Mouse (Mus musculus): ENCODE measurements around the gene Ampd2. TPM values are rescaled to one million over a fixed set of nuclear protein-coding genes. Genes with fewer than 3 reads are reported as not detected.

Ampd2 gene
- polyA plus RNA-seq (2015; fragmentation: Nextera tagmentation; extraction: Ambion mirVana) = 76.4 and 79.6 TPM in 2 replicates

DNA sequence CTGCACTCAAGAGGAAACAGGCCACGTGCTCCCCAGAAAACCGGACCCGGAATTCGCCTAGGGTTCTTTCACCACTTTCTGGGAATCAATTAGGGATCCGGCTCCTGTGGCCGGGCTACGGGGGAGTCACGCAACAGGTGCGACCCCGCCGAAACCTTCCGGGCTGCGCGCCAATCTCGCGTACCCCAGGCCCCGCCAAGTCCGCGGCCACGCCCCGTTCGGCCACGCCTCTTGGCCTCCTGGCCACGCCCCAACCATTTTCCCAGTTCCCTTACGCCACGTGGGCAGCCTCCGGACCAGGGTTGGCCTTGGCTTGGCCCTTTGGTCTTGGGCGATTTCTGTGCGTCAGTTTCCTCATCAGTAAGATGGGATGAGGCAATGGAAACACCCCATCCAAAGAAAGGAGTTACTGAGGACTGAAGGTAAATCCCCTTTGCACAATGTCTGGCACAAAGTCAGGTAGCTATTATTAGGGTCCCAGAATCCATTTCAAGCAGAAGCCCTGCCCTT, at the start of gene Ampd2:
Gene Ampd2, minus strand, starts transcription at position 182 of the 510 bp plus-strand sequence.
- Histone ChIP-seq H3K27ac (ENCODE audit: low read length) (peak within 1 kb of the TSS; percentile 89), H3K4me3 (ENCODE audit: low read depth, low read length) (peak within 1 kb of the TSS; percentile 91), H3K36me3 (ENCODE audit: control insufficient read depth, insufficient read depth) (no peaks in the 10 kb centered on the region; the same call in 1 of the 2 replicates), H3K9me3 (replicated peaks; ENCODE audit: control insufficient read depth, low read length) (no peaks in the 10 kb centered on the region), H3K9ac (ENCODE audit: low read depth, low read length) (peak within 1 kb of the TSS; percentile 91), H3K4me2 (ENCODE audit: low read depth, low read length) (peak within 1 kb of the TSS; percentile 98), H3K4me1 (ENCODE audit: control insufficient read depth, low read depth, low read length) (peaks cover 72% of the 10 kb centered on the region), H3K27me3 (ENCODE audit: control insufficient read depth, insufficient read depth, low read depth, low read length) (no peaks in the 10 kb centered on the region)
- peak; percentile 64 for ATAC-seq (ENCODE audit: low read depth)
- WGBS (ENCODE audit: insufficient replicate concordance) = under 1% methylated on average over 29 of the region's 29 CpGs

- Histone ChIP-seq H3K4me1 (ENCODE audit: control insufficient read depth, low read depth, low read length) (peaks cover 36% of the 10 kb centered on the region), H3K9ac (ENCODE audit: low read depth, low read length) (no peak overlapping the region), H3K36me3 (ENCODE audit: control insufficient read depth, insufficient read depth) (peaks cover 4% of the 10 kb centered on the region; the same call in 1 of the 2 replicates), H3K27me3 (ENCODE audit: control insufficient read depth, insufficient read depth, low read depth, low read length) (no peaks in the 10 kb centered on the region), H3K27ac (ENCODE audit: low read length) (no peak overlapping the region), H3K9me3 (replicated peaks; ENCODE audit: control insufficient read depth, low read length) (no peaks in the 10 kb centered on the region), H3K4me3 (ENCODE audit: low read depth, low read length) (no peak overlapping the region), H3K4me2 (ENCODE audit: low read depth, low read length) (no peak overlapping the region)
- WGBS (ENCODE audit: insufficient replicate concordance) = 50% methylated on average over 11 of the region's 11 CpGs
- no peak for ATAC-seq (ENCODE audit: low read depth)
Observed at GRCm38 (mm10) chr3:108134701-108135100, 48.2 kb upstream of the Ampd2 start.

DNA sequence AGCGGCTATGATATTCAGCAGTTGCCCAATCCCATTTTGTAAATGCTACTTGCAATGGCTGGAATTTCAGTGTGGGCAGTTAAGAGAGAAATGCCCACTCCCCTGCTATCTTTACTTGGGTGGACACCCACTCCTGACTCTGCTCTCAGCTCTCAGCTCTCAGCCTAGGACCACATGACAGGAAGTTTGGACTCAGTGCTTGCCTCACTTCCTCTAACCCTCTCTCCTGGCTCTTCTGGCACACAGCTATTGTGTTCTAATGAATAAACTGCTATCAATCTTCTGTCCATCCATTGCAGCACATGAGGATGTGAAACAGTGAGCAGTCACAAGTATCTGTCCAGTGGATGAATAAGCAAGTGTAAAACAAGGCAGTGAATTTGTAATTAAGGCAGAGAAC, 46.0 kb upstream of the Ampd2 start:
- 0 out of 2 replicates have a peak, but pooled peaks cover 3% of the 10 kb centered on the region for H3K36me3 ChIP-seq (ENCODE audit: control insufficient read depth, insufficient read depth)
- H3K27me3 ChIP-seq (ENCODE audit: control insufficient read depth, insufficient read depth, low read depth, low read length) = no peaks in the 10 kb centered on the region
- ATAC-seq (ENCODE audit: low read depth) = no peak
- H3K27ac ChIP-seq (ENCODE audit: low read length) = peak overlapping the region; percentile 69
- H3K9me3 ChIP-seq (replicated peaks; ENCODE audit: control insufficient read depth, low read length) = no peaks in the 10 kb centered on the region
- no peak overlapping the region for H3K4me2 ChIP-seq (ENCODE audit: low read depth, low read length)
- no peak overlapping the region; the same call in 1 of the 2 replicates for H3K9ac ChIP-seq (ENCODE audit: low read depth, low read length)
- peaks cover 56% of the 10 kb centered on the region for H3K4me1 ChIP-seq (ENCODE audit: control insufficient read depth, low read depth, low read length)
- 67% methylated on average over 1 of the region's 1 CpGs for WGBS (ENCODE audit: insufficient replicate concordance)
- no peak overlapping the region for H3K4me3 ChIP-seq (ENCODE audit: low read depth, low read length)

DNA sequence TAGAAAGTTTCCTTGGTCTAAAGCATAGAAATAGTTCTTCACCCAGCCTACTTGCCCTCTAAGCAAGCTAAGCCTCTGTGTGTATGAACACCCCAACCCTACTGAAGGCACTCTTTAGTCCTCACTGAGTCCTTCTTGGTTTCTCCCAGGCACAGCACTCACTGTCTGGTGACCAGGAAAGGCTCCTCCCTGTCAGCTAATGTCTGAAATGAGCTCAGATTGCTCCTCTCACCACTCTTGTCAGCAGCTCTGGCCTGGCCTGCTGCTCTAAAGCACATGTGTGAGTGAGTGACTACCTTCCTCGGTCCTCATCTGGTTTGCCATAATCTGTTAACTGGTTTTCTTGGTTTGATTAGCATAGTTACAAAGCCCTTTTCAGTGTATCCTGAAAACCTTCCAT, 45.4 kb upstream of the Ampd2 start:
- H3K4me1 ChIP-seq (ENCODE audit: control insufficient read depth, low read depth, low read length) = peaks cover 58% of the 10 kb centered on the region
- no peak for ATAC-seq (ENCODE audit: low read depth)
- WGBS (ENCODE audit: insufficient replicate concordance) = 56% methylated on average over 1 of the region's 1 CpGs
- H3K4me2 ChIP-seq (ENCODE audit: low read depth, low read length) = no peak overlapping the region
- H3K4me3 ChIP-seq (ENCODE audit: low read depth, low read length) = no peak overlapping the region
- no peaks in the 10 kb centered on the region for H3K36me3 ChIP-seq (ENCODE audit: control insufficient read depth, insufficient read depth)
- no peaks in the 10 kb centered on the region for H3K27me3 ChIP-seq (ENCODE audit: control insufficient read depth, insufficient read depth, low read depth, low read length)
- H3K27ac ChIP-seq (ENCODE audit: low read length) = peak overlapping the region; percentile 69
- no peak overlapping the region for H3K9ac ChIP-seq (ENCODE audit: low read depth, low read length)
- H3K9me3 ChIP-seq (replicated peaks; ENCODE audit: control insufficient read depth, low read length) = no peaks in the 10 kb centered on the region

DNA sequence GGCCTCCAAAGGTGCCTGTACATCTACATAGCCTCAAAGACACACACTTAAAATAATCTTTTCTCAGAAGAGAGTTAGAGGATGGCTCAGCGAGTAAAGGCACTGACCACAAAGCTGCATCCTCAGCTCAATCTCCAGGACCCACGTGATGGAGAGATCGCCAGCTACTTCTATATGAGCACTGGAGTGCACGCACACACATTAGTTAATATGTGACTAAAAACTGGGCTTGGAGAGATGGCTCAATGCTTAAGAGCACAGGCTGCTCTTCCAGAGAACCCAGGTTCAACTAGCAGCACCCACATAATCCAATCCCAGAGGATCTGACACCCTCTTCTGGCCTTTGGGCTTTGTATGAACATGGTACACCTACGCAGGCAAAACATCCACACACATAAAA, 44.8 kb upstream of the Ampd2 start:
- WGBS (ENCODE audit: insufficient replicate concordance) = 76% methylated on average over 5 of the region's 5 CpGs
- Histone ChIP-seq H3K9me3 (replicated peaks; ENCODE audit: control insufficient read depth, low read length) (no peaks in the 10 kb centered on the region), H3K4me2 (ENCODE audit: low read depth, low read length) (peak overlapping the region; percentile 19; the same call in 1 of the 2 replicates), H3K36me3 (ENCODE audit: control insufficient read depth, insufficient read depth) (no peaks in the 10 kb centered on the region), H3K4me3 (ENCODE audit: low read depth, low read length) (no peak overlapping the region), H3K27me3 (ENCODE audit: control insufficient read depth, insufficient read depth, low read depth, low read length) (no peaks in the 10 kb centered on the region), H3K27ac (ENCODE audit: low read length) (no peak overlapping the region; the same call in 1 of the 2 replicates), H3K4me1 (ENCODE audit: control insufficient read depth, low read depth, low read length) (peaks cover 62% of the 10 kb centered on the region), H3K9ac (ENCODE audit: low read depth, low read length) (no peak overlapping the region)
- ATAC-seq (ENCODE audit: low read depth) = peak; percentile 65

DNA sequence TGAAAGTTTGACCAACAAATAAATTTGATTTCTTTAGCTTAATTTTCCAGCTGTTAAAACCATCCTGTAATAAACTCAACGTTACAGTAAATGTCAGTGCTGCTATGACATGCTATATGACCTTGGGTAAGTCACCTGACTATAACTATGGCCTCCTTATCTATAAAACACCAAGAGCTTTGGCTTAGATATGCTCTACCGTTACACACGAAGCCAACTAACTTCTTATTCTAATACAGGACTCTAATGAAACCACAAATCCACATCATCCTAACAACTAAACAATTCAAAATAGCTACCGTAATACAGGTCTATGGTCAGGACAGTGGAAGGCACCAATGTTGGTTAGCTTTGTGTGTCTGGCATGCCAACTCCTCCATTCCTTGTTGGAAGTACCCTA, 43.4 kb upstream of the Ampd2 start:
- no peak overlapping the region for H3K4me3 ChIP-seq (ENCODE audit: low read depth, low read length)
- 23% methylated on average over 4 of the region's 4 CpGs for WGBS (ENCODE audit: insufficient replicate concordance)
- no peaks in the 10 kb centered on the region for H3K27me3 ChIP-seq (ENCODE audit: control insufficient read depth, insufficient read depth, low read depth, low read length)
- H3K9ac ChIP-seq (ENCODE audit: low read depth, low read length) = 0 out of 2 replicates have a peak overlapping the region, but pooled peaks have one; percentile 22
- H3K9me3 ChIP-seq (replicated peaks; ENCODE audit: control insufficient read depth, low read length) = no peaks in the 10 kb centered on the region
- peak overlapping the region; percentile 68 for H3K27ac ChIP-seq (ENCODE audit: low read length)
- ATAC-seq (ENCODE audit: low read depth) = peak; percentile 80
- H3K4me1 ChIP-seq (ENCODE audit: control insufficient read depth, low read depth, low read length) = peaks cover 66% of the 10 kb centered on the region
- no peaks in the 10 kb centered on the region for H3K36me3 ChIP-seq (ENCODE audit: control insufficient read depth, insufficient read depth)
- peak overlapping the region; percentile 37 for H3K4me2 ChIP-seq (ENCODE audit: low read depth, low read length)

DNA sequence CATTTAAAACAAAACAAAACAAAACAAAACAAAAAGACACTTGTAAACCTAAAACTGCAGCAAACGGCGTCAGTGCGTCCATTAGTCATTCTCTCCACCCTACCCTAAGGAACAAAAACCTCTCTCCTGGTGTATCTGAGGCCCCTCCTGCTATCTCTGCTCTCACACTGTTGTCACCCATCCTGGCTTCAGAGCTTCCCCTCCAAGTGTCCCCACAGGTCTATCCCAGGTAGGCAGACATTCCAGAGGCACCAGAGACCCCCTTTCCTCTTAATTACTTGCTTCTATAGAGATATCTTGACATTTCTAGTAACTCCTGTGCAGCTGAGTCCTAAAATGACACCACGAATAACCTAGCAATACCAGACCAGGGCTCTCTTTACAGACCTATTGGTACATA, 42.9 kb upstream of the Ampd2 start:
- Histone ChIP-seq H3K9ac (ENCODE audit: low read depth, low read length) (0 out of 2 replicates have a peak overlapping the region, but pooled peaks have one; percentile 22), H3K36me3 (ENCODE audit: control insufficient read depth, insufficient read depth) (no peaks in the 10 kb centered on the region), H3K27ac (ENCODE audit: low read length) (peak overlapping the region; percentile 68), H3K9me3 (replicated peaks; ENCODE audit: control insufficient read depth, low read length) (no peaks in the 10 kb centered on the region), H3K27me3 (ENCODE audit: control insufficient read depth, insufficient read depth, low read depth, low read length) (no peaks in the 10 kb centered on the region), H3K4me3 (ENCODE audit: low read depth, low read length) (no peak overlapping the region), H3K4me1 (ENCODE audit: control insufficient read depth, low read depth, low read length) (peaks cover 70% of the 10 kb centered on the region), H3K4me2 (ENCODE audit: low read depth, low read length) (peak overlapping the region; percentile 37)
- ATAC-seq (ENCODE audit: low read depth) = peak; percentile 78
- WGBS (ENCODE audit: insufficient replicate concordance) = 42% methylated on average over 4 of the region's 4 CpGs

GRCm38 (mm10) chr3:108128520-108128919, 42.1 kb upstream of the Ampd2 start:
- no peak for ATAC-seq (ENCODE audit: low read depth)
- Histone ChIP-seq H3K4me3 (ENCODE audit: low read depth, low read length) (no peak overlapping the region), H3K9ac (ENCODE audit: low read depth, low read length) (peak overlapping the region; percentile 42; the same call in 1 of the 2 replicates), H3K9me3 (replicated peaks; ENCODE audit: control insufficient read depth, low read length) (no peaks in the 10 kb centered on the region), H3K4me1 (ENCODE audit: control insufficient read depth, low read depth, low read length) (peaks cover 74% of the 10 kb centered on the region), H3K27ac (ENCODE audit: low read length) (peak overlapping the region; percentile 68), H3K27me3 (ENCODE audit: control insufficient read depth, insufficient read depth, low read depth, low read length) (no peaks in the 10 kb centered on the region), H3K4me2 (ENCODE audit: low read depth, low read length) (0 out of 2 replicates have a peak overlapping the region, but pooled peaks have one; percentile 4), H3K36me3 (ENCODE audit: control insufficient read depth, insufficient read depth) (peaks cover under 1% of the 10 kb centered on the region)
- 60% methylated on average over 5 of the region's 5 CpGs for WGBS (ENCODE audit: insufficient replicate concordance)

DNA sequence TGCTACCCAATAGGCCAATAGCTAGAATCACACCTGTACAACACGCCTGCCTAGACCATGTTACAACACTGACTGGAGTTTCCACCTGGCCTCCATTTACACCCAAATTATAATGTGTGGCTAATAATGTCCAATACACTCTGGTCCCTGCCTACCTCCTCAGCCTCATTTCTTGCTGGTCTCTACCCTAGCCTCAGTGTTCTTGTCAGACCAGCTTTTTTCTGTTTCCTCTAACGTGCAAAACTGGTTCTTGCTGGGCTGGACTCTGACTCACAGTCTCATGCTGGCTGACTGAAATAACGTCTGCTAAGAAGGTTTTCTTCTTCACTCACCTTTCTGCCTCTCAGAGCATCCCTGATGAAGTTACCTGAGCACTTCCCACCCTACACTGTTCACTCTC, 39.9 kb upstream of the Ampd2 start:
- H3K4me3 ChIP-seq (ENCODE audit: low read depth, low read length) = no peak overlapping the region
- H3K9me3 ChIP-seq (replicated peaks; ENCODE audit: control insufficient read depth, low read length) = no peaks in the 10 kb centered on the region
- no peak overlapping the region for H3K27ac ChIP-seq (ENCODE audit: low read length)
- no peak overlapping the region for H3K9ac ChIP-seq (ENCODE audit: low read depth, low read length)
- peaks cover 14% of the 10 kb centered on the region for H3K36me3 ChIP-seq (ENCODE audit: control insufficient read depth, insufficient read depth)
- WGBS (ENCODE audit: insufficient replicate concordance) = 81% methylated on average over 3 of the region's 3 CpGs
- H3K4me1 ChIP-seq (ENCODE audit: control insufficient read depth, low read depth, low read length) = peaks cover 56% of the 10 kb centered on the region
- H3K4me2 ChIP-seq (ENCODE audit: low read depth, low read length) = no peak overlapping the region
- no peak for ATAC-seq (ENCODE audit: low read depth)
- no peaks in the 10 kb centered on the region for H3K27me3 ChIP-seq (ENCODE audit: control insufficient read depth, insufficient read depth, low read depth, low read length)
